Mouse (Mus musculus): ENCODE measurements around the gene Vav3. TPM values are rescaled to one million over a fixed set of nuclear protein-coding genes. Genes with fewer than 3 reads are reported as not detected.

Vav3 gene
- polyA plus RNA-seq (2015; fragmentation: Nextera tagmentation; extraction: Ambion mirVana): 18.9 and 19.3 TPM in 2 replicates

- Histone ChIP-seq H3K4me1 (ENCODE audit: control insufficient read depth, insufficient read depth, low read length) (no peaks in the 10 kb centered on the region; the same call in 1 of the 2 replicates), H3K27me3 (replicated peaks; ENCODE audit: control insufficient read depth, insufficient read depth, low read length) (no peaks in the 10 kb centered on the region; the same call in 1 of the 2 replicates), H3K4me3 (ENCODE audit: low read length) (peak within 1 kb of the TSS; percentile 72), H3K9ac (ENCODE audit: low read depth, low read length) (peak within 1 kb of the TSS; percentile 70), H3K9me3 (ENCODE audit: control insufficient read depth, low read length) (no peaks in the 10 kb centered on the region), H3K4me2 (ENCODE audit: low read depth, low read length) (peak within 1 kb of the TSS; percentile 90), H3K27ac (ENCODE audit: low read length) (peak within 1 kb of the TSS; percentile 72), H3K36me3 (ENCODE audit: control insufficient read depth, insufficient read depth, low read length) (no peaks in the 10 kb centered on the region)
- WGBS: under 1% methylated on average over 80 of the region's 92 CpGs
- peak; percentile 94 for ATAC-seq
These were observed at the start of gene Vav3 for GRCm38 (mm10) chr3:109340274-109341070. Gene Vav3 (plus strand): TSS chr3:109340653.

GRCm38 (mm10) chr3:109298857-109299256 is 41.6 kb upstream of the Vav3 start:
- no peak overlapping the region for H3K27ac ChIP-seq (ENCODE audit: low read length)
- WGBS: 70% methylated on average over 6 of the region's 6 CpGs
- H3K4me2 ChIP-seq (ENCODE audit: low read depth, low read length): no peak overlapping the region
- no peak for ATAC-seq
- H3K9me3 ChIP-seq (ENCODE audit: control insufficient read depth, low read length): no peaks in the 10 kb centered on the region
- H3K9ac ChIP-seq (ENCODE audit: low read depth, low read length): no peak overlapping the region
- H3K4me3 ChIP-seq (ENCODE audit: low read length): no peak overlapping the region
- H3K27me3 ChIP-seq (replicated peaks; ENCODE audit: control insufficient read depth, insufficient read depth, low read length): no peaks in the 10 kb centered on the region
- no peaks in the 10 kb centered on the region for H3K36me3 ChIP-seq (ENCODE audit: control insufficient read depth, insufficient read depth, low read length)
- H3K4me1 ChIP-seq (ENCODE audit: control insufficient read depth, insufficient read depth, low read length): no peaks in the 10 kb centered on the region

DNA sequence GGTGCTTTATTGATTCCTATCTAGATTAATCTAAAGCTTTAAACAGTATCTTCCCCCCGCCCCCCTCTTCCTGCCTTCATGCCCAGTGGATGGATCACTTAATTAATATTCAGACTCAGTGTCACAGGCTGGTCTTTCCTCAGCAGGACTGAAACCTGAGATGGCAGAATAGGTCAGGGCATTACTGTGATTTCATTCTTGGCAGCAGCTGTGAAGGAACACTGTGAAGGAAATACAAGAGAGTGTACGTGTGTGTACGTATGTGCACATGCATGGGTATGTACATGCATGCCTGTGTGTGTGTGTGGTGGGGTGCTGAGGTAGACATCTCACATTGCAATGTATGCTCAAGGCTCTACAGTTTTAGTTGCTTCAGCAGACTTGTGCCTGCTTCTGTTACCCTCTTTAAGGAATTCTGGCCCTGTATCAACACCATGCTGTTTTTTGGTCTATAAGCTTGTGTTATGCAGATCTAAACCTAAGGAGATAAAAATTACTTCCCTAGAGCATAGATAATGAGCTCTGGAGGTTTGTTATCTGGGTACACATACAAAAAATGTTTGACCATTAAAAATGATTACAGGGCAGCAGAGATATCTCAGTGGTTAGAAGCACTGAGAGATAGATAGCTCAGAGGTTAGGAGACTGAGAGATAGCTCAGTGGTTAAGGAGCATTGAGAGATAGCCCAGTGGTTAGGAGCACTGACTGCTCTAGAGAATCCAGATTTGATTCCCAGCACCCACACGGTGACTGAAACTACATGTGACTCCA is 41.0 kb upstream of the Vav3 start:
- Histone ChIP-seq H3K9me3 (ENCODE audit: control insufficient read depth, low read length) (no peaks in the 10 kb centered on the region), H3K4me2 (ENCODE audit: low read depth, low read length) (no peak overlapping the region), H3K4me1 (ENCODE audit: control insufficient read depth, insufficient read depth, low read length) (no peaks in the 10 kb centered on the region), H3K4me3 (ENCODE audit: low read length) (no peak overlapping the region), H3K36me3 (ENCODE audit: control insufficient read depth, insufficient read depth, low read length) (no peaks in the 10 kb centered on the region), H3K9ac (ENCODE audit: low read depth, low read length) (no peak overlapping the region), H3K27me3 (replicated peaks; ENCODE audit: control insufficient read depth, insufficient read depth, low read length) (no peaks in the 10 kb centered on the region), H3K27ac (ENCODE audit: low read length) (no peak overlapping the region)
- WGBS: 65% methylated on average over 4 of the region's 4 CpGs
- no peak for ATAC-seq

DNA sequence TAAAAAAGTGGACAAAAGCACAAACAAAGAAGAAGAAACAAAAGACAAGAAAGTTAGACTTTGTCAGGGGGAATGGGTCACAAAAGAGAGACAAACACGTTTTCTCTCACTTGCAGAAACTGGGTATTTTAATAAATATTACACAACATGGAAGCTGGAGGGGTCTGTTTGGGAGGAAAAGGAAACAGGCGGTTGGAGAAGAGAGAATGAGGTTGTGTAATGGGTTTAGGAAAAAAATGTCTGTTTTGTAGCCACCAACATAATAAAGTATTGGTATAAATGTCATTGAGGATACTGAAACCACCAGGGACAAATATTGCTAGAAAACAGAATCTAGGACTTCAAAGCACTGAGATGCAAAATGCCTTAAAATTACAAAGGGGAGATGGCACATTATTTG is 38.4 kb upstream of the Vav3 start:
- no peaks in the 10 kb centered on the region for H3K36me3 ChIP-seq (ENCODE audit: control insufficient read depth, insufficient read depth, low read length)
- no peak overlapping the region for H3K4me3 ChIP-seq (ENCODE audit: low read length)
- H3K4me2 ChIP-seq (ENCODE audit: low read depth, low read length): no peak overlapping the region
- no peak for ATAC-seq
- H3K9ac ChIP-seq (ENCODE audit: low read depth, low read length): no peak overlapping the region
- no peaks in the 10 kb centered on the region for H3K27me3 ChIP-seq (replicated peaks; ENCODE audit: control insufficient read depth, insufficient read depth, low read length)
- no peaks in the 10 kb centered on the region for H3K4me1 ChIP-seq (ENCODE audit: control insufficient read depth, insufficient read depth, low read length)
- 57% methylated on average over 2 of the region's 2 CpGs for WGBS
- no peaks in the 10 kb centered on the region for H3K9me3 ChIP-seq (ENCODE audit: control insufficient read depth, low read length)
- no peak overlapping the region for H3K27ac ChIP-seq (ENCODE audit: low read length)

DNA sequence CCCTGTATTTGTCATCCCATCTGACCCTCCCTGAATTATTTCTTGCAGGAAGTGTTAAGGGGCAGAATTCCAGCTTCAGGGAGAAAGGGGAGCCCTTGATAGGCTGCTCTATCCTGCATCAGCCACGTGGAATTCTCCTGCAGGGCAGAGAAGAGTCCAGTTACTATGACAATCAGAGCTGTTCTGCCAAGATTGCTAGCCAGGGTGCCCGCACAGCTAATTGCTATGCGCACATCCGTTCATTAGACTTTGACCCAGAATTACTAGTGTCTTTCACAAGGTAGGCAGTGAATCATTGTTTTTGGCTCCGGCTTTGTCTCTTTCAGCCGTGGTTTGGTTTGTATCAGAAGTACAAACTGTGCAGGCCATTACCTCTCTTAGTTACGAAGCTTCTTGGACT is 33.0 kb upstream of the Vav3 start:
- ATAC-seq: peak; percentile 87

DNA sequence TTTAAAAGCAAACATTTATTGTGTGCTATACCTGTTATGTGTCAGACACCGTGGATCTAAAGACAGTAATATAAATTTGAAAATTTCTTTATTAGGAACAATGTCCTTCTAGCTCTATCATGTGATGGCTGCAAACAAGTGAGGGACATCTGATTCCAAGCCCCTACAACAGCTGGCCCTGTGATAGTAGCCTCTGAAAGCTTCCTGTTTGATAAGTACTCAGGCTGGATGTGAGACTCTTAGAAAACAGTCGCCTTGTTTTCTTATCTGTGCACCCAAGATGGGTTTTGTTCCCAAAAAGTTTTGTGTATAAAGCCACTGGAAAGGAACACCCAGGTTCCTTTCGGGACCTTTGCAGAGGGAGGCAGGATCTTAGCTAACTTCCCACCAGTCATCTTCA is 32.0 kb upstream of the Vav3 start:
- Histone ChIP-seq H3K9me3 (ENCODE audit: control insufficient read depth, low read length) (no peaks in the 10 kb centered on the region), H3K4me1 (ENCODE audit: control insufficient read depth, insufficient read depth, low read length) (peaks cover 7% of the 10 kb centered on the region; the same call in 1 of the 2 replicates), H3K27me3 (replicated peaks; ENCODE audit: control insufficient read depth, insufficient read depth, low read length) (no peaks in the 10 kb centered on the region), H3K4me3 (ENCODE audit: low read length) (no peak overlapping the region), H3K4me2 (ENCODE audit: low read depth, low read length) (no peak overlapping the region), H3K36me3 (ENCODE audit: control insufficient read depth, insufficient read depth, low read length) (no peaks in the 10 kb centered on the region), H3K9ac (ENCODE audit: low read depth, low read length) (no peak overlapping the region), H3K27ac (ENCODE audit: low read length) (no peak overlapping the region)
- ATAC-seq: no peak
- WGBS: 69% methylated on average over 3 of the region's 3 CpGs

More for the DNA sequence above, 33.0 kb upstream of the Vav3 start:
- no peak overlapping the region for H3K27ac ChIP-seq (ENCODE audit: low read length)
- no peaks in the 10 kb centered on the region for H3K36me3 ChIP-seq (ENCODE audit: control insufficient read depth, insufficient read depth, low read length)
- no peaks in the 10 kb centered on the region for H3K9me3 ChIP-seq (ENCODE audit: control insufficient read depth, low read length)
- no peak overlapping the region for H3K9ac ChIP-seq (ENCODE audit: low read depth, low read length)
- H3K4me2 ChIP-seq (ENCODE audit: low read depth, low read length): no peak overlapping the region
- 45% methylated on average over 7 of the region's 7 CpGs for WGBS
- no peak overlapping the region for H3K4me3 ChIP-seq (ENCODE audit: low read length)
- no peaks in the 10 kb centered on the region for H3K27me3 ChIP-seq (replicated peaks; ENCODE audit: control insufficient read depth, insufficient read depth, low read length)
- peaks cover 7% of the 10 kb centered on the region; the same call in 1 of the 2 replicates for H3K4me1 ChIP-seq (ENCODE audit: control insufficient read depth, insufficient read depth, low read length)

GRCm38 (mm10) chr3:109309317-109310265 is 30.9 kb upstream of the Vav3 start:
- Histone ChIP-seq H3K4me2 (ENCODE audit: low read depth, low read length) (no peak overlapping the region), H3K27me3 (replicated peaks; ENCODE audit: control insufficient read depth, insufficient read depth, low read length) (no peaks in the 10 kb centered on the region), H3K4me1 (ENCODE audit: control insufficient read depth, insufficient read depth, low read length) (peaks cover 7% of the 10 kb centered on the region; the same call in 1 of the 2 replicates), H3K4me3 (ENCODE audit: low read length) (no peak overlapping the region), H3K36me3 (ENCODE audit: control insufficient read depth, insufficient read depth, low read length) (no peaks in the 10 kb centered on the region), H3K27ac (ENCODE audit: low read length) (no peak overlapping the region), H3K9me3 (ENCODE audit: control insufficient read depth, low read length) (no peaks in the 10 kb centered on the region), H3K9ac (ENCODE audit: low read depth, low read length) (no peak overlapping the region)
- ATAC-seq: peak; percentile 21; the same call in 1 of the 2 replicates
- WGBS: 80% methylated on average over 18 of the region's 18 CpGs

DNA sequence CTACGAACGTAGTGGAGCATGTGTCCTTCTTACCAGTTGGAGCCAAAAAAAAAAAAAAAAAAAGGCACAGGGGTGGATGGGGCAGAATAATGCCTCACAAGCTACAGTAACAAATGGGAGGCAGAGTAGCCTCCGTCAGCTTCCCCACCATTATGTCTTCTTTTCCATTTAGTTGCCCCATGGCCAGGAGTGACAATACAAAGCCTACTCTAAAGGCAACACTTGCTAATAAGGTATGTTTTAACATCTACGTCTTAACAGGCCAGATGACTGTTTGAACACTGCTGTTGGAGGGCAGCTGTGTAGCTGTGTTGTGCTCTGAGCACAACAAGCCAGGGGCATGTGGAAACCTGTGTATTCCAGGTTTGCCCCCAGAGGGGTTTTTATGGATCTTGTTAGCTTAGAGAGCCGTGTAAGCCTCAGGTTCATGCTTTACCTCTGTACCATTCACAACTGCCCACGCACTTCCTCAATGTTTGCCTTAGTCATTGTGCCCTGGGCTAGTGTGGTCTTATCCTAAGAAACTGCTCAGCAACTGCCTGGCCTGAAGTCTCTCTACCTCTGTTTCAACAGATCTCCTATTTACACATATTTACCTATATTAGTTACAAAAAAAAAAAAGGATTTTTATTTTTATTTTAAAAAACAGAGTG is 29.2 kb upstream of the Vav3 start:
- 79% methylated on average over 6 of the region's 6 CpGs for WGBS
- no peaks in the 10 kb centered on the region for H3K9me3 ChIP-seq (ENCODE audit: control insufficient read depth, low read length)
- ATAC-seq: no peak

More for the DNA sequence above, 29.2 kb upstream of the Vav3 start:
- Histone ChIP-seq H3K4me1 (ENCODE audit: control insufficient read depth, insufficient read depth, low read length) (peaks cover 7% of the 10 kb centered on the region; the same call in 1 of the 2 replicates), H3K36me3 (ENCODE audit: control insufficient read depth, insufficient read depth, low read length) (no peaks in the 10 kb centered on the region), H3K27me3 (replicated peaks; ENCODE audit: control insufficient read depth, insufficient read depth, low read length) (no peaks in the 10 kb centered on the region), H3K9ac (ENCODE audit: low read depth, low read length) (no peak overlapping the region), H3K4me2 (ENCODE audit: low read depth, low read length) (no peak overlapping the region), H3K4me3 (ENCODE audit: low read length) (no peak overlapping the region), H3K27ac (ENCODE audit: low read length) (no peak overlapping the region)
